Mouse (Mus musculus): ENCODE results near the gene Cbx8. TPM values are rescaled to one million over a fixed set of nuclear protein-coding genes. Genes with fewer than 3 reads are reported as not detected.
A peak's percentile ranks its signal among the peaks of the same experiment; 100 is the strongest.

Gene Cbx8
- total RNA-seq, 2 experiments from 2014 or later: 10.8 to 15.5 TPM

- no peak for DNase-seq (ENCODE audit: low spot score in 2 of 2)
Measured at GRCm38 (mm10) chr11:119080461-119081147, 39.8 kb upstream of the Cbx8 start.

DNA sequence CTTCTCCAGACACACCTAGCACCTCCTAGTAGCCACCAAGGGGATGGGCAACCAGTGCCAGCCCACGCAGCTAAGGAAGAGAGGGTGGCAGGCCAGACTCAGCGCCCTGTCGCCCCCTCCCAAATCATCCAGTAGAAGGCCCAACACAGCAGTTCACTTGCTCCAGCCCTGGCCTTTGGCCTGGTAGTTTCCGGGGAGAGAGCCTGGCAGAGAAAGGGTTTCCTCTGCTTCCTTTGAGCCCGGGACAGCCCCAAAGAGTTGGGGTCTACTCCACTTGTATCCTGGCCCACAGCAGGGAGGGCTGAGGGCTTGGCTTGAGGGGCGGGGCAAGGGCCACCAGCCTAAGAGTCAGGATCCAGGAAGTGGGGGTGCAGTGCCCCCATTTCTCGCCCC lies 38.7 kb upstream of the Cbx8 start:
- no peak for DNase-seq (ENCODE audit: low spot score in 2 of 2)

GRCm38 (mm10) chr11:119078691-119079444 lies 38.1 kb upstream of the Cbx8 start:
- peak in 1 of 2 experiments; percentile 55 for DNase-seq (ENCODE audit: low spot score in 2 of 2)

DNA sequence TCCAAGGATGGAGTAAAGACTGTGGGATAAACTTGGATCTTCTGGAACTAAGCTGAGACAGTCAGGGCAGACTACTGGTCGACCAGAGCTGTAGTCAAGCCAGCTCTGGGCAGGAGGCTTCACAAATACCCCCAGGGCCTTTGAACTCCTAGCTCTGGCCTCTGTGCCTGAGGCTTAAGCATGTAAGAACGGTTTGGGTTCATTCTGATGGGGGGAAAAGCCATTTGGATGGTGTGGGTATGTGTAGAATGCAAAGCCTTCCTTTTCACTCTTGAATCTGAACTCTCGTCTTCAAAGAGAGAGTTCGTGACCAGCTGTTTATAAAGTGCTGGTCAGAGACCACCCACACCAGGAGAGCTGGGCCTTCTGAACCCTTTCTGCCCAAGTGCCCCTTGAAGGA lies 37.0 kb upstream of the Cbx8 start:
- DNase-seq (ENCODE audit: low spot score in 2 of 2): no peak

- no peak for DNase-seq (ENCODE audit: low spot score in 2 of 2)
Measured at GRCm38 (mm10) chr11:119075805-119076204, 35.0 kb upstream of the Cbx8 start.

- DNase-seq (ENCODE audit: low spot score in 2 of 2): no peak
Measured at GRCm38 (mm10) chr11:119073876-119074433, 33.2 kb upstream of the Cbx8 start.

DNA sequence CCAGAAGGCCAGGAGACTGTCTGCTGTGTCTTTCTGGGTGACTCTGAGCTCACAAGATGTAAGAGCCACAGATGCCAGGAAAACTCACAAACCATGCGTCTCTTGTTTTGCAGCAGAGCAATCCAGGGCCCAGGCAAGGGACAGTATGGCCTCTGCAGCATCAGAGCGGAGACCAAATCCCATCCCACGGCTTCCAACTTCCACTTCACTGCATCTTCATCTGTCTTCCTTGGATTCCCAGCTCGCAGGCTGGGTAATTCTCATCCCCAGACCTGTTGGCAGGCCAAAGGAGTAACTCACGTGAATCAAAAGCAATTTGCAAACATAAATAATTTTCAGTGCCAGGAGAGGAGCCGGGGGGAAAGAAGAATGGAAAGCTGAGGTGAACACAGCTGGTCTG lies 32.2 kb upstream of the Cbx8 start:
- no peak for DNase-seq (ENCODE audit: low spot score in 2 of 2)

GRCm38 (mm10) chr11:119072239-119072638 lies 31.5 kb upstream of the Cbx8 start:
- DNase-seq (ENCODE audit: low spot score in 2 of 2): no peak

DNA sequence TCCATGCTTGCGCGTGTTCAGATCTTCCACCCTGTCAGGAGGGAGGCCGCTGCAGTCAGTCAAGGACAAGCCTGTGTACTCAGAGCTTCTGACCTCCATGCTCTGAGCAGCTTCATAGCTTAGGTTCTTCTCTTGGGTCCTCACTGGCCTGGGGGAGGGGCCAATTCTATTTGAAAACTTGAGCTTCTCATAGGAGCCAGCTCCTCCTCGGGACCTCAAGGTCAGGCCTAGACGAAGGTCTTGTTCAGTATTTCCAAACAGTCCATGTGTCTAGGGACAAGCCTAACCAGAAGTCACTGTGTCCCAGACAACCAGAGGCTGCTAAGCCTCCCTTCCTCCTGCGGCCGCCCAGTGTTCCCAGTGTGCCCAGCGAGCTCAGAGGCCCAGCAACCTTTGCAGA lies 26.1 kb upstream of the Cbx8 start:
- DNase-seq (ENCODE audit: low spot score in 2 of 2): no peak

DNA sequence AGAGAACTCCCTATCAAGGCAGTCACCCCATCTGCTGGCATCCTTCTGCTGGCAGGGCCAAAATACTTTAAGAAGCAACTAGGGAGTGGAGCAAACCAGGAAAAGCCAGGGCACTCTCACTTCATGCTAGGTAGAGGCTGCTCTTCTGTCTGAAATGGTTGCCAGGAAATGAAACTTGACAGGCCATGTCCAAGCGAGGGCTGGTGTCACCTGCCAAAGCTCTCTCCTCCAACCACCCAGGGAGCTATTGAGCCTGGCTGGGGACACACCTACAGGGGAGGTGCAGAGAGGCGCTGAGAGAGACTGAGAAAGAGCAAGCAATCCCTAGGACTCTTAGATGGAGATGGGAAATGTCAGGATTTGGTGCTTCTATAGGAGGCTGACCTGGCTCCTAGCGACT lies 18.5 kb upstream of the Cbx8 start:
- no peak for DNase-seq (ENCODE audit: low spot score in 2 of 2)

GRCm38 (mm10) chr11:119058041-119058995 lies 17.5 kb upstream of the Cbx8 start:
- no peak for DNase-seq (ENCODE audit: low spot score in 2 of 2)

GRCm38 (mm10) chr11:119057291-119057690 lies 16.5 kb upstream of the Cbx8 start:
- no peak for DNase-seq (ENCODE audit: low spot score in 2 of 2)

DNA sequence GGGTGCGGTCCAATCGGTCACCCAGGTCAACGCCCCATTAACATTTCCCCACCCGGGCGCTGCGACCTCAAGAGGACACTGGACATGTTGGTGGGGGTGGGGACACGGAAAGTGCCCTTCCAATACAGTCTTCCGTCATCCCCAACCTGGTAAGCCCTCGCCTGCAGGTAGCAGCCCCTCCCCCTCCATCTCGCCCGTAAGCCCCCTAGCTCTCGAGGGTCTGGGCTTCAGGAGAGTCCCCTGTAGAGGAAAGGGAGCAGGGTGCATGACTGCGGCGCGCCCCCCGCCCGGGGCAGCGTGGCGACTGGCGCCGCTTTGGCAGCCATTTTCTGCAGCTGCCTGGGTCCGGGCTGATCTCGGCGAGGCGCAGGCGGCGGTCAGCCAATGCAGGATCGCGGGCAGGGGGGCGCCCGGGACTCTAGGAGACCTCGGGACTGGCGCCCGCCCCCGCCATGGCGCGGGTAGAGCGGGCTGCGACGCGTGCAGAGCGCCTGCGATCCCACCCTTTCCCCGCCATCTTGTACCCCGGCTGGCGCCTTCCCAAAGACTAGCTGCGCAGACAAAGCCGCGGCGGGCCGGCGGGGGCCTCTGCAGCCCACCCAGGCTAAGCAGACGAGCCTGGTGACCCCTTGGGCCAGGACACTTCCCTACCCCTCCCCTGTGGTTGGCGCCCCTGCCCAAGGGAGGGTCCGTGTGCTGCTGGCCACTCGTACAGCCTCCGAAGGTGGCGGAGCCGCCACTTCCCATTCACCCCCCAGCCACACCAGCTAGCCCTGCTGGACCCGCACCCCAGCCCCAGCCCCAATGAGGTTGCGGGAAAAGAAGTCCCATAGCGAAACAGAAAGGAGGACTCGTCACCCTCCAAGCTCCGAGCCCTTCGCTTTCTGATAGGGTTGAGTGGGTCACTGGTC lies 15.8 kb upstream of the Cbx8 start:
- no peak for DNase-seq (ENCODE audit: low spot score in 2 of 2)

DNA sequence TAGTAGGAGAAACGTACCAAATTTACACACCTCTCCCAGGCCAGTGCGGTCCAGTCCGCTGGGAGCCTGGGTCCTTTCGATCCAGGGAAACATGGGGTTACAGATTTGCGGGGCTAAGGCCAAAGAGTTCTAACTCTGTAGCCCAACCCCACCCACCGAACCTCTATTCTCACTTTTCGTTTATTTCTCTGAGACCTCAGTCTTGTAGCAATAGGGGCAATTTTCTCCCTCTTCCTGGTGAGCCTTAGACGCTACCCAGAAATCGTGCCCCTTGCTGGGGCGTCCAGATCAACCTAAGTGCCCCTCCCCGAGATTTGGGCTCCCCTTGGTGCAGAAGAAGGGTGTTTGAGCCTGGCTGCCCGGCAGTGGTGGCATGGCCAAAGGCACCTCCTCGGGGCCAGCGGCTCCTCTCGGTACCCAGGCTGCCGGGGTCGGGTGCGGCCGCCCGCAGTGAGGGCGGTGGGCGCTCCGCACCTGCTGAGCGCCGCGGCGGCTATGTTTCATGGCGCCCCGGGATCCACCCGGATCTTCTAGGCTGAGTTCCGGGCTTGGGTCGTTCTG lies 14.9 kb upstream of the Cbx8 start:
- no peak for DNase-seq (ENCODE audit: low spot score in 2 of 2)

DNA sequence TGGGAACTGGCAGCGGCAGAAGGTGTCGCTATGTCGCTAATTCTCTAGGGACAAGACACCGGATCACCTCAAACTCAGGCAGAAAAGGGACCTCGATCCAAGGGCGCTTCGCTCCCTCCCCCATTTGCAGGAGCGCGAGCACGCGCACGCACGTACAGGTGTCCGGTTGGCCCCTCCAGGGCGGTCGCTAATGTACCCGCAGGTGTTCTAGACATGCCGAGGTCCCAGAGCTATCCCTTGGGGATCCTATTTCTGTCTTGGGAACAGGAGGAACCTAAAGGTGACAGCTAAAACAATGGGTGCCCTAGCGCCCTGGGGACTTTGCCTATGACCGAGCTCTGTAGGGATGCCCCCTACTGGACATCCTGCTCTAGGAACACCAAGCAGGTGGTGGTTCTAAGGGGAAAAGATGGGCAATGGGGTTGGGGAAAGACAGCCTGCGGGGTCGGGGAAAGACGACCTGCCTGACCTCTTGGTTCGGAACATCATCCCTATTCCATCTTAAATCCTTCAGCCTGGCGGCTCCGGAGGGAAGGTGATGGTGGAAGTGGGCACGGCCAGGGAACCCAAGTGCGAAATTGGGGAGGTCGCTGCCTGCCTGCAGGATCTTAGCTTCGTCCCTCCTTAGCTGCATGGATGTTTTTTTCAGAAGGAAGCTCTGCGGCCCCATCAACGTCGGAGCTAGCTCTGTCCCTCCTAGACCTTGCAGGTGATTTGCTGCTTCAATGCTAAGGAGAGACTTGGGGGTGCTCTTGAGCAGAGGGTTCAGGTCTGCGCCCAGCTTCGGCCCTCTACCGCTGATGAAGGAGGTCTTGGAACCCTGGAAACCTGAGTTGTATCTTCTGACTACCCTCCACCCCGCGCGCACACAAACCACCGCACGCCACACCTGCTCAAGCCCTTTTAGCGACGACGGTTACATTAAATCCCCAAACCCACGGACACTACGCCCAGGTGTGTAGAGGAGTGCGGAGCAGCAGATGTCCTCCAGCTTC lies 13.9 kb upstream of the Cbx8 start:
- no peak for DNase-seq (ENCODE audit: low spot score in 2 of 2)

DNA sequence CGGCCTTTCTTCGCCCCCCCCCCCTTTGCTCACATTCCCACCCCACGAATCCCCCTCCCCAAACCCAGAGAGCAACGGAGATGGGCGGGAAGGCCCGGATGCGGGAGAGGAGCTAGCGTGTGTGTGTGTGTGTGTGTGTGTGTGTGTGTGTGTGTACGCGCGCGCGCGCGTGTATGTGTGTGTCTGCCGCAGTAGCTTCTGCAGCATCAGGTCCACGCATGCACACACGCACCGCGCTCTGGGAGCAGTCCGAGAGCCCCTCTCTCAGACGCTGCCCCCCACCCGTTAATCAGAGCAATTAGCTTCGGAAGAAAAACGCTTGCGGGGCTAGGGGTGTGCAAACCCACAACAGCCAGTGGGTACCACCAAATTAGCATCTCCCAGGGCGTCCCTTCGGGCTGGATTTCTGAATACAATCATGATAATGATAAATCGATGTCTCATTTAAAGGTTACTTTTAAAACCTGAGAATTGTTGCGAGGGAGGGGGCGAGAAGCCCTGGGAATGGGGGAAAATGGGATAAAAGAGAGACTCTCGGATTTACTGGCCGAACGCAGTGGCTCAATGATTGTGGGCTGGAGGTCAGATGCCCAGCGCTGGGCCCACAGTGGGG lies 13.1 kb upstream of the Cbx8 start:
- DNase-seq (ENCODE audit: low spot score in 2 of 2): no peak

DNA sequence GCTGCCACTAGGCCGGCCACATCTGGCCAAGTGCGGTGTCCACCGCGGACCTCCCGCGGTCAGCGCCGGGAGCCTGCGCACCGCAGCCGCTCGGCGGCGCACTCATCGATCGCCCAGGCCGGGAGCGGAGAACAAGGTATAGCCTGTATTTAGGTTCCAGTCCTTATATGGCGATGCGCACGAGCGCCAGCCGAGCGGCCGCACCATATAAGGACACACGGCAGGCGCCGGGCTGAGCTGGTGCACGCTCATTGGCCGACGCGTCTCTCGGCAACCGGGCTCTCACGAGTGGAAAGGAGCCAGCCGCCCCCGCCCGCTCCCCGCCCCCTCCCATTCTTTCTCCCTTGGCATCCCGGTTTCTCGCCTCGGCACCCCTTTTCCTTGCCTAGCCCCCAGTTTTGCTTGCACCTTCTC lies 12.5 kb upstream of the Cbx8 start:
- no peak for DNase-seq (ENCODE audit: low spot score in 2 of 2)

- DNase-seq (ENCODE audit: low spot score in 2 of 2): no peak
Measured at GRCm38 (mm10) chr11:119052661-119053256, 12.0 kb upstream of the Cbx8 start.
